Mouse (Mus musculus) cortical plate, adult 2 months (tissue): Measurements from ENCODE around the gene Prickle1.

Experiments
- CTCF ChIP-seq: fragments of 200-500 bp; IDR thresholded peaks from 2 replicates; pipeline ENCODE4 v1.5.1; 2011; ENCODE audit warnings: mild to moderate bottlenecking, control low read depth, low read length; ENCODE audit not compliant: insufficient read depth; ENCODE audit errors: extremely low read depth
- POLR2A ChIP-seq: fragments of 200-500 bp; IDR thresholded peaks from 2 replicates; pipeline ENCODE4 v1.6.1; 2011; ENCODE audit warnings: mild to moderate bottlenecking, low read length, control low read depth; ENCODE audit not compliant: insufficient read depth; ENCODE audit errors: extremely low read depth

GRCm38 (mm10) chr15:93485252-93485651, 110.4 kb downstream of the Prickle1 start:
- TF ChIP-seq CTCF = no peak
- no peak for TF ChIP-seq POLR2A
